Mouse (Mus musculus) liver, postnatal 0 days (tissue): ENCODE measurements at regions not wholly inside any gene's neighbourhood (a gene's known extent, or its start where the extent isn't known, plus 50 kb on each side); places are given as distances from the start of the nearest gene placed in this dataset.
"Not testable (repeated sequence)": the region's sequence is repeated elsewhere in the genome, so short reads cannot be mapped to it uniquely, and the experiment has no call there.

Experiments
- CTCF ChIP-seq: sonication (generic); IDR thresholded peaks from 2 replicates; pipeline ENCODE4 v1.5.1; 2016; ENCODE audit warnings: antibody characterized with exemption, low read depth
- EP300 ChIP-seq: IDR thresholded peaks from 2 replicates; pipeline ENCODE4 v1.6.1; 2016; ENCODE audit warnings: antibody characterized with exemption, low read depth, mild to moderate bottlenecking

- TF ChIP-seq CTCF, EP300: not testable (repeated sequence)
Observed at GRCm38 (mm10) chr6:3137823-3138222, 261.5 kb downstream of the Samd9l start.
